Comparison of ENCODE assay signal across 11 mouse cellular contexts in the genomic region with DNA sequence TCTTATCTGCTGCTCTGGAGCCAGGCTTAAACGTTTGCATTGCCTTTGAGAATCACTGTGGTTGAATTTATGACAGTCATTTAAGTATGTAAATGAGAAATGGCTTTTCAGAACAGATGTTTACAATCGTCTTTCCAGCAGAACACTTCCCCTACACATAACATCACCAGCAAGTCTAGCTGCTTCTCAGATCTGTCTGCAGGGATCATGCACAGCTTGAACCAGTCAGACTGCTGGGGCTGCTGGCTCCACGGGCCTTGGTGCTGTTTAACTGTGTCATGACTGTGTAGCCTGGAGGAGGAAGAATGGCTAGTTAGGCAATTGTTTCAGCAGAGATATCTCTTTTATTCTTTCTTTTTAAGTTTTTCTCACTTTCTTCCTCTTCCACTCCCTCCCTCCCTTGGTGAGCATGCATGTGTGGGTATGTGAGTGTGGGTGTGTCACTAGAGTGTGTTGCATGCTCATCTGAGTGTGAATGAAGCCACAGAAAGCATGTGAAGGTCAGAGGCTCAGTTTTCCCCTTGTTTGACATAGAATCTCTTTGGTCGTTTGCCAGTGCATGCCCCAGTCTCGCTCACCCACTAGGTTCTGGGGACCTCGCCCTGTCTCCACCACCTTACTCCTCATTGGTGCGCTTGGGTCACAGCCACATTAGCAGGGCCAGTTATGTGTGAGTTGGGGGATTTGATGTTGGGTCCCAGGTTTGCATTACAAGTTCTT. TPM values are rescaled to one million over a fixed set of nuclear protein-coding genes. Genes with fewer than 3 reads are reported as not detected.
DNase-seq lines count a peak whose midpoint lies in the region; ATAC-seq and TF ChIP-seq lines count a peak whose summit lies in the region.
"Had no signal": no experiment of that assay in that cellular context is flagged by ENCODE, and none has a peak within 500 bp of the region (broad histone marks: within the 10 kb centered on the region; RNA-seq: fewer than 3 reads in every experiment).

No protein-coding gene starts in this region.

- peak overlapping the region; percentile 47; the same call in 1 of the 2 replicates for H3K27ac ChIP-seq in heart, embryonic 15.5 days
- H3K27ac ChIP-seq in lung, embryonic 14.5 days (ENCODE audit: low read depth), result peak overlapping the region; percentile 92
- H3K27ac ChIP-seq in embryonic facial prominence, embryonic 12.5 days, result 0 out of 2 replicates have a peak overlapping the region, but pooled peaks have one; percentile 2
- peak overlapping the region; percentile 67 for H3K27ac ChIP-seq in intestine, embryonic 16.5 days (ENCODE audit: low read length)
- H3K27ac ChIP-seq: limb, embryonic 12.5 days had no signal

- WGBS in heart, embryonic 15.5 days, result 55% methylated on average over 7 of the region's 7 CpGs
- 28% methylated on average over 7 of the region's 7 CpGs for WGBS in lung, embryonic 14.5 days
- WGBS in embryonic facial prominence, embryonic 12.5 days, result 54% methylated on average over 7 of the region's 7 CpGs
- 31% methylated on average over 7 of the region's 7 CpGs for WGBS in intestine, embryonic 16.5 days

- H3K4me1 ChIP-seq in heart, embryonic 15.5 days (replicated peaks), result no peaks in the 10 kb centered on the region; the same call in 1 of the 2 replicates
- H3K4me1 ChIP-seq in lung, embryonic 14.5 days (ENCODE audit: insufficient read depth), result no peaks in the 10 kb centered on the region
- no peaks in the 10 kb centered on the region for H3K4me1 ChIP-seq in embryonic facial prominence, embryonic 12.5 days
- H3K4me1 ChIP-seq in intestine, embryonic 16.5 days (ENCODE audit: control insufficient read depth, insufficient read depth, low read length), result 0 out of 2 replicates have a peak, but pooled peaks cover 3% of the 10 kb centered on the region

- no peaks in the 10 kb centered on the region for H3K27me3 ChIP-seq in heart, embryonic 15.5 days
- H3K27me3 ChIP-seq in lung, embryonic 14.5 days (ENCODE audit: insufficient read depth, low read length), result no peaks in the 10 kb centered on the region
- H3K27me3 ChIP-seq in embryonic facial prominence, embryonic 12.5 days, result no peaks in the 10 kb centered on the region
- no peaks in the 10 kb centered on the region for H3K27me3 ChIP-seq in intestine, embryonic 16.5 days (replicated peaks; ENCODE audit: control insufficient read depth, insufficient read depth, low read length)
- H3K27me3 ChIP-seq: limb, embryonic 12.5 days had no signal

- no peak overlapping the region for H3K4me3 ChIP-seq in heart, embryonic 15.5 days
- no peak overlapping the region for H3K4me3 ChIP-seq in lung, embryonic 14.5 days (ENCODE audit: low read depth, low read length)
- no peak overlapping the region for H3K4me3 ChIP-seq in embryonic facial prominence, embryonic 12.5 days
- H3K4me3 ChIP-seq in intestine, embryonic 16.5 days (ENCODE audit: low read length), result no peak overlapping the region
- H3K4me3 ChIP-seq: limb, embryonic 12.5 days had no signal

- DNase-seq in heart, adult 18-20 months, result no peak
- peak; percentile 92 for DNase-seq in lung, embryonic 14.5 days
- no peak for DNase-seq in lung, postnatal 14 days
- DNase-seq in layer of hippocampus, adult 9-10 months (ENCODE audit: low spot score), result no peak
- no peak for DNase-seq in adrenal gland, adult (ENCODE audit: inconsistent age in 2 of 2, low spot score in 1 of 2)
- DNase-seq: cerebellum, adult 9-10 months; thymus, adult 18-20 months had no signal

- ATAC-seq in heart, embryonic 15.5 days (replicated peaks; ENCODE audit: insufficient number of reproducible peaks, insufficient read depth, low FRiP score, low read depth), result 0 out of 2 replicates have a peak, but pooled peaks have one; percentile 39
- ATAC-seq in lung, embryonic 14.5 days (ENCODE audit: insufficient read depth), result peak; percentile 99
- ATAC-seq in embryonic facial prominence, embryonic 12.5 days (ENCODE audit: insufficient number of reproducible peaks, insufficient read depth, low FRiP score, low TSS enrichment), result no peak
- peak; percentile 94 for ATAC-seq in intestine, embryonic 16.5 days

- no peak overlapping the region for H3K9ac ChIP-seq in heart, embryonic 15.5 days
- H3K9ac ChIP-seq in lung, embryonic 14.5 days, result no peak overlapping the region
- no peak overlapping the region for H3K9ac ChIP-seq in embryonic facial prominence, embryonic 12.5 days
- H3K9ac ChIP-seq in intestine, embryonic 16.5 days (ENCODE audit: low read depth, low read length), result no peak overlapping the region
- H3K9ac ChIP-seq: limb, embryonic 12.5 days had no signal

- H3K9me3 ChIP-seq in heart, embryonic 15.5 days (replicated peaks), result no peaks in the 10 kb centered on the region
- no peaks in the 10 kb centered on the region for H3K9me3 ChIP-seq in lung, embryonic 14.5 days (ENCODE audit: low read depth, low read length)
- no peaks in the 10 kb centered on the region for H3K9me3 ChIP-seq in embryonic facial prominence, embryonic 12.5 days
- no peaks in the 10 kb centered on the region for H3K9me3 ChIP-seq in intestine, embryonic 16.5 days (ENCODE audit: control insufficient read depth, low read length)
- H3K9me3 ChIP-seq: limb, embryonic 12.5 days had no signal

- no peaks in the 10 kb centered on the region for H3K36me3 ChIP-seq in heart, embryonic 15.5 days
- H3K36me3 ChIP-seq in lung, embryonic 14.5 days (ENCODE audit: insufficient read depth), result peaks cover 9% of the 10 kb centered on the region; the same call in 1 of the 2 replicates
- no peaks in the 10 kb centered on the region for H3K36me3 ChIP-seq in embryonic facial prominence, embryonic 12.5 days
- H3K36me3 ChIP-seq in intestine, embryonic 16.5 days (ENCODE audit: control insufficient read depth, insufficient read depth, low read length), result no peaks in the 10 kb centered on the region
- H3K36me3 ChIP-seq: limb, embryonic 12.5 days had no signal

- no peak for TF ChIP-seq CTCF in lung, embryonic 14.5 days (IDR thresholded peaks at IDR 0.05; ENCODE audit: low read depth)

- H3K4me2 ChIP-seq in heart, embryonic 15.5 days, result no peak overlapping the region
- H3K4me2 ChIP-seq in lung, embryonic 14.5 days, result no peak overlapping the region
- H3K4me2 ChIP-seq in embryonic facial prominence, embryonic 12.5 days (replicated peaks), result no peak overlapping the region
- H3K4me2 ChIP-seq in intestine, embryonic 16.5 days (ENCODE audit: low read depth, low read length), result no peak overlapping the region
- H3K4me2 ChIP-seq: limb, embryonic 12.5 days had no signal

RNA-seq across cellular contexts. Expression of a gene that starts 33.5 kb away (rescaled TPM):
- polyA plus RNA-seq in heart, embryonic 15.5 days (2015; fragmentation: Nextera tagmentation; extraction: Ambion mirVana), result 7.5 and 8.3 TPM in 2 replicates
- total RNA-seq in heart, adult 18-20 months (2021), result under 1 TPM; 0.69 to 0.90 TPM
- 20.6 and 21.7 TPM in 2 replicates for polyA plus RNA-seq in lung, embryonic 14.5 days (2014; fragmentation: Nextera tagmentation; extraction: Ambion mirVana)
- 10.2 and 12.3 TPM in 2 replicates for polyA plus RNA-seq in embryonic facial prominence, embryonic 12.5 days (2016; fragmentation: Nextera tagmentation; extraction: Ambion mirVana)
- polyA plus RNA-seq in intestine, embryonic 16.5 days (2015; fragmentation: Nextera tagmentation; extraction: Ambion mirVana), result 17.6 and 18.4 TPM in 2 replicates

Comparison
In these comparisons a context has a peak if more than half of its experiments do, and no peak if none do; other contexts are left out.
1. H3K27ac ChIP-seq: peak in every context shown above with its lines; median percentile 92 in lung, embryonic 14.5 days; 67 in intestine, embryonic 16.5 days; 47 in heart, embryonic 15.5 days; 2 in embryonic facial prominence, embryonic 12.5 days.